Mouse (Mus musculus) stomach, embryonic 15.5 days (tissue): ENCODE data around the gene Senp1. TPM values are rescaled to one million over a fixed set of nuclear protein-coding genes. Genes with fewer than 3 reads are reported as not detected.
A peak's percentile ranks its signal among the peaks of the same experiment; 100 is the strongest.

ENCODE experiments used
- ATAC-seq: fragments of 200-750 bp; cut with Nextera tagmentation; 2 replicates; pipeline ENCODE4 v1.8.0; 2017; ENCODE audit warnings: low read depth, moderate number of reproducible peaks, moderate TSS enrichment; ENCODE audit not compliant: insufficient read depth, low FRiP score
- H3K27ac ChIP-seq: fragments of 300-500 bp; sonication (generic); 2 replicates; pipeline ENCODE4 v1.5.1; 2015; ENCODE audit warnings: mild to moderate bottlenecking, inconsistent platforms
- H3K27me3 ChIP-seq: fragments of 300-500 bp; sonication (generic); replicated peaks from 2 replicates; pipeline ENCODE4 v1.6.1; 2015; ENCODE audit warnings: inconsistent platforms
- H3K36me3 ChIP-seq: fragments of 300-500 bp; sonication (generic); 2 replicates; pipeline ENCODE4 v1.6.1; 2015; ENCODE audit warnings: inconsistent platforms
- H3K4me1 ChIP-seq: fragments of 300-500 bp; sonication (generic); 2 replicates; pipeline ENCODE4 v1.6.1; 2015; ENCODE audit warnings: inconsistent platforms
- H3K4me2 ChIP-seq: fragments of 300-500 bp; sonication (generic); 2 replicates; pipeline ENCODE4 v1.6.1; 2015; ENCODE audit warnings: mild to moderate bottlenecking, inconsistent platforms
- H3K4me3 ChIP-seq: fragments of 300-500 bp; sonication (generic); replicated peaks from 2 replicates; pipeline ENCODE4 v1.5.1; 2015; ENCODE audit warnings: inconsistent platforms
- H3K9ac ChIP-seq: fragments of 300-500 bp; sonication (generic); 2 replicates; pipeline ENCODE4 v1.6.1; 2015; ENCODE audit warnings: inconsistent platforms
- H3K9me3 ChIP-seq: fragments of 300-500 bp; sonication (generic); 2 replicates; pipeline ENCODE4 v1.6.1; 2016; ENCODE audit warnings: inconsistent platforms
- WGBS: fragments of 180-500 bp; shearing (Covaris S2); methylation state at CpG from one replicate; pipeline ENCODE4 v1.1.7; 2015; 5-methylcytosine and 5-hydroxymethylcytosine counted together
- polyA plus RNA-seq: library from polyadenylated mRNA; unstranded; fragments of >200 nt; fragmentation: Nextera tagmentation; extraction: Ambion mirVana; gene quantifications from 2 replicates; pipeline ENCODE4 v1.2.1, GENCODE M21; 2015

The Senp1 gene
- polyA plus RNA-seq, 1 experiment from 2014 or later, result 27.9 TPM

DNA sequence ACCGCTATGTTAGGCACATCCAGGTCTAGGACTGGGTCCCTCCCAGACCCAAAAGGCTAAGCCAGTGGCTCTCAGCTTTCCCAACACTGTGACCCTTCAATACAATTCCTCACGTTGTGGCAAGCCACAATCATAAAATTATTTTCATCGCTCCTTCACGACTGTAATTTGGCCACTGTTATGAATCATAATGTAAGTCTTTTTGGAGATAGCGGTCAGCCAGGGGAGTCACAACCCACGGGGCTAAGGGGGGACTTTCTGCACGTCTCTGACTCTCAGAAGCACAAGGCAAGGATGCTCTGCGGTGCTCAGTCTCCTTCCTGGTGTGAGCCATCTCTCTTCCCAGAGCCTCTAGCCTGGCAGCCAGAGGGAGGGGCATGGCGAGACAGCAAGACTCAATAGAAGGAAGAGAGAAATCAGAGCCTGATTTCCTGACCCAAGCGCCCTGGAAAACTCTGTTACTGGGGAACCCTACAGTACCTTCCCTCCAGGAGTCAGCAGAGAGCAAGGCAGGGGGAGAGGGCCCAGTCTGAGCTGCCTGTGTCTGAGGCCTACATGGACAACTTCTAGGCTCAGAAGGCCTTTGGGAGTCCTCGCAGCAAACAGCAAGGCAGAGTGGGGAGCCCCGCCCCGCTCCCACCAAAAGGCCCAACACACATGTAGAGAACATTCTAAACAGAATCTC lies 101.4 kb downstream of the Senp1 start:
- WGBS, result 57% methylated on average over 13 of the region's 13 CpGs
- Histone ChIP-seq H3K4me1 (peaks cover 19% of the 10 kb centered on the region), H3K36me3 (no peaks in the 10 kb centered on the region), H3K27me3 (0 out of 2 replicates have a peak, but pooled peaks cover 2% of the 10 kb centered on the region), H3K27ac (peak overlapping the region; percentile 46; the same call in 1 of the 2 replicates), H3K4me2 (peak overlapping the region; percentile 55), H3K4me3 (no peak overlapping the region; the same call in 1 of the 2 replicates), H3K9me3 (no peaks in the 10 kb centered on the region), H3K9ac (no peak overlapping the region)
- no peak for ATAC-seq

DNA sequence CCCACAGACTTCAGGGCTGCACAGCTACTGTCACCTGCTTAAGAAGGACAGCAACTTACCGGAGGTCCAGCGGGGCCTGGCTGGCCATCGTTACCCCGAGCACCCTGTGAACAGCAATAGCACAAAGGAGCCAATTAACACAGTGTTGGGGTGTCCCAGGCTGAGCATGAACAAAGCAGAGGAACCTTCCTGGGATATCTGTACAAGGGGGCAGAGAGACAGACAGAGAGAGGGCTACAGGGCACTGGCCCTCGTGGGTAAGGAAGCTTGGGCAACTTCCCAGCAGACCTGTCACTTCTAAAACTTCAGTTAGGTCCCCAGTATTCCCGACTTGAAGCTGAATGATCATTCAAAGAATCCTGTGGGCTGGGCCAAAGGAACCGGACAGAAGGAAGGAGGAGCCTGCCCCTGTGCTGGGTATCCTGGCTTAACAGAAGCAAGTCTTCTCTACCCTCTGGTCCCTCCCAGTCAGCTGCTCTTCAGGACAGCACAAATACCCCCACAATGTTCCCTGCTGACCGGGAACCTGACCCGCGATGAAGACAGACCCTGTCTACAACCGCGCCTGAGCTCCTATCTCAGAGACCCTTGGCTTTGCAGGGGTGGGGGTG lies 102.2 kb downstream of the Senp1 start:
- no peak overlapping the region for H3K9ac ChIP-seq
- no peak overlapping the region for H3K4me2 ChIP-seq
- no peaks in the 10 kb centered on the region for H3K9me3 ChIP-seq
- no peak overlapping the region for H3K27ac ChIP-seq
- no peak for ATAC-seq
- 45% methylated on average over 12 of the region's 12 CpGs for WGBS
- H3K36me3 ChIP-seq, result no peaks in the 10 kb centered on the region
- H3K4me3 ChIP-seq, result no peak overlapping the region
- 0 out of 2 replicates have a peak, but pooled peaks cover 2% of the 10 kb centered on the region for H3K27me3 ChIP-seq
- H3K4me1 ChIP-seq, result peaks cover 17% of the 10 kb centered on the region

DNA sequence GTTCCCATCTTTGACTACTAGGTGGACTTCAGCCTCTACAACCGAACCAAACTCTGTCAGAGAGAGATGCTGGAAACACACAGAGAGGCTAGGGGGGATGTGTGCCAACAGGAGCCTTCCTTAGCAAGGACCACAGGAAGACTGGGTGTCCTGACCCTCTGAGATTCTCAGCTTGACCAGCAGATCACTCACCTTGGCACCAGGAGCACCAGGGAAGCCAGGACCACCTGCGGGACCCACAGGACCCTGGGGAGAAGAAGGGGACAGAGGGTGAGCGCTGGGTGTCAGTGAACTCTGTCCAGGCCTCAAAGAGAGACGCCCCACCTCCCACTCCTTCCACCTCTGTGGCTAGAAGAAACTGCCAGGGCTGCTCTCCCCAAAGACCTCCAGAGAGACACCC lies 102.8 kb downstream of the Senp1 start:
- WGBS, result 49% methylated on average over 4 of the region's 4 CpGs
- no peak overlapping the region for H3K4me2 ChIP-seq

DNA sequence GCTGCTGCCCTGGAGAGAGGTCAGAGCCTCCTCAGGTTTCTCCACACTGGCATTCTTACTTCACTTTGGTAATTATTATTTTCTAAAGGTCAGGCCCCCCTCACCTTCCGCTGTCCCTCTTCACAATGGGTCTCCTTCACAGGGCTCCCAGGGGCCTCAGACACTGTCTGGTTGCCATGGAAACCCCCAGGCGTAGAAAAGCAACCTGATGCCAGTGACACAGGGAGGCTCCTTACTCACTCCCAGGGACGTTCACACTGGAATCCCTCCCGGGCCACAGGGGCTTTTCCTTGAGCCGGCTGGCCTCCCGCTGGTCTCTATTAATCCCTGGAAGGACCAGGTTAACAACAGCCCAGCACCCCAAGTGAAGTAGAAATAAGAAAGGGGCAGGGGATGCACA lies 103.4 kb downstream of the Senp1 start:
- no peak overlapping the region for H3K27ac ChIP-seq
- H3K4me3 ChIP-seq, result no peak overlapping the region
- ATAC-seq, result no peak
- H3K9ac ChIP-seq, result no peak overlapping the region
- 3% methylated on average over 6 of the region's 6 CpGs for WGBS
- 0 out of 2 replicates have a peak, but pooled peaks cover 2% of the 10 kb centered on the region for H3K27me3 ChIP-seq
- no peaks in the 10 kb centered on the region for H3K36me3 ChIP-seq
- H3K4me2 ChIP-seq, result no peak overlapping the region; the same call in 1 of the 2 replicates
- no peaks in the 10 kb centered on the region for H3K9me3 ChIP-seq
- H3K4me1 ChIP-seq, result peaks cover 16% of the 10 kb centered on the region; the same call in 1 of the 2 replicates

More for the DNA sequence above, 102.8 kb downstream of the Senp1 start:
- H3K27ac ChIP-seq, result no peak overlapping the region
- no peaks in the 10 kb centered on the region for H3K9me3 ChIP-seq
- peaks cover 16% of the 10 kb centered on the region; the same call in 1 of the 2 replicates for H3K4me1 ChIP-seq
- no peaks in the 10 kb centered on the region for H3K36me3 ChIP-seq
- no peak for ATAC-seq
- H3K4me3 ChIP-seq, result no peak overlapping the region
- no peak overlapping the region for H3K9ac ChIP-seq
- 0 out of 2 replicates have a peak, but pooled peaks cover 2% of the 10 kb centered on the region for H3K27me3 ChIP-seq

DNA sequence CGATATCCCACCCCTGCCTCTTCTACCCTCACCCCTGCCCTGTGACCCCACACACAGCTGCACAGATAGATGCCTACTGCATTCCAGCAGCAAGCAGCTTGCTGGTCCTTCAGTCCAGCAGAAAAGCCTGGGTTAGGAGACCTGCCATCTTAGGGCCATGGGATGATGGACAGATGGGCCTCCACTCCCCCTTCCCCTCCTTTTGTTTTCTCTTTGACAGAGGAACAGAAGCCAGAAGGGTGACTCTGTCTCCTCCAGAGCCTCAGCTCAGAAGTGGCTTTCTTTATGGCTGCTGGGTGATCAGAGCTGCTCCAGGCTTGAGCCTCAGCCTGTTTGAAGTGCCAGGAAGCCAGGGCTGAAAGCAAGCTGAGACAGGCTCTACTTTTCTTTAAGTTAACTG lies 104.0 kb downstream of the Senp1 start:
- no peaks in the 10 kb centered on the region for H3K9me3 ChIP-seq
- peaks cover 16% of the 10 kb centered on the region; the same call in 1 of the 2 replicates for H3K4me1 ChIP-seq
- WGBS, result 42% methylated on average over 1 of the region's 1 CpGs
- no peak overlapping the region for H3K4me2 ChIP-seq
- ATAC-seq, result no peak
- H3K27me3 ChIP-seq, result 0 out of 2 replicates have a peak, but pooled peaks cover 2% of the 10 kb centered on the region
- no peaks in the 10 kb centered on the region for H3K36me3 ChIP-seq
- H3K9ac ChIP-seq, result no peak overlapping the region
- H3K4me3 ChIP-seq, result no peak overlapping the region
- H3K27ac ChIP-seq, result no peak overlapping the region

Other genes with a start within 250 kb of the Senp1 start
- 22.1 and 23.6 TPM in 2 replicates for gene Hdac7, start 249.2 kb downstream of the Senp1 start, polyA plus RNA-seq
- gene Vdr, start 183.1 kb downstream of the Senp1 start, polyA plus RNA-seq, result 1.7 and 2.5 TPM in 2 replicates
- 41.9 and 44.0 TPM in 2 replicates for gene Tmem106c, start 129.5 kb downstream of the Senp1 start, polyA plus RNA-seq
- gene Col2a1, start 89.0 kb downstream of the Senp1 start, polyA plus RNA-seq, result 2.5 and 3.3 TPM in 2 replicates
- gene Pfkm, start 1.2 kb downstream of the Senp1 start, polyA plus RNA-seq, result 28.3 and 31.0 TPM in 2 replicates
- 42.8 and 43.7 TPM in 2 replicates for gene Asb8, start 71.9 kb upstream of the Senp1 start, polyA plus RNA-seq
- 1.6 and 2.0 TPM in 2 replicates for gene Ccdc184, start 73.4 kb upstream of the Senp1 start, polyA plus RNA-seq
- not detected in 2 replicates for gene Olfr288, start 101.8 kb upstream of the Senp1 start, polyA plus RNA-seq
- gene Gm44579, start 127.2 kb upstream of the Senp1 start, polyA plus RNA-seq, result not detected in 2 replicates
- not detected in 2 replicates for gene Olfr287, start 127.3 kb upstream of the Senp1 start, polyA plus RNA-seq
- not detected in 2 replicates for gene Olfr286, start 140.7 kb upstream of the Senp1 start, polyA plus RNA-seq
- gene H1fnt, start 163.5 kb upstream of the Senp1 start, polyA plus RNA-seq, result not detected in 2 replicates
- 0.55 and 0.62 TPM in 2 replicates for gene Zfp641, start 202.4 kb upstream of the Senp1 start, polyA plus RNA-seq
- gene Olfr285, start 223.6 kb upstream of the Senp1 start, polyA plus RNA-seq, result not detected in 2 replicates
- gene Olfr284, start 247.2 kb upstream of the Senp1 start, polyA plus RNA-seq, result not detected in 2 replicates